Mouse (Mus musculus) left cerebral cortex, adult 9 months (tissue): ENCODE measurements around the gene Rassf1.

Experiments
- DNase-seq, 2 experiments: peaks; one replicate each; pipeline ENCODE4 v3.0.0; 2022; ENCODE audit warnings: low spot score in 2 of 2

The Rassf1 gene

GRCm38 (mm10) chr9:107541005-107541404 lies 10.3 kb upstream of the Rassf1 start:
- no peak for DNase-seq

GRCm38 (mm10) chr9:107541474-107542351 lies 9.6 kb upstream of the Rassf1 start, which contains the start of the genes Cyb561d2 and Nprl2:
Cyb561d2 (minus strand) TSS chr9:107542193.
Nprl2 (plus strand) TSS chr9:107542226.
- peak; percentile 87 to 94 for DNase-seq

DNA sequence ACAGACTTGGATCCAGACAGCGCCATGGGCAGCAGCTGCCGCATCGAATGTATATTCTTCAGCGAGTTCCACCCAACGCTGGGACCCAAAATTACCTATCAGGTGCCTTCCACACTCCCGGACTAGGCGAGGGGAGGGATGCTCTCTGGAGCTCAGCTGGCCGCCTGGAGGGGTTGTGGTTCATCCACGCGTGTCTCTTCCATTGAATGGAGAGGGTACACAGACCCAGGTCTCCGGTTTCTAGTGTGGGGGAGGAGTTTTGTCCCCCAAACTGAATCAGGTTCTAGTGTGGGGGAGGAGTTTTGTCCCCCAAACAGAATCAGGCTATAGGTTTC lies 9.0 kb upstream of the Rassf1 start:
- no peak for DNase-seq

DNA sequence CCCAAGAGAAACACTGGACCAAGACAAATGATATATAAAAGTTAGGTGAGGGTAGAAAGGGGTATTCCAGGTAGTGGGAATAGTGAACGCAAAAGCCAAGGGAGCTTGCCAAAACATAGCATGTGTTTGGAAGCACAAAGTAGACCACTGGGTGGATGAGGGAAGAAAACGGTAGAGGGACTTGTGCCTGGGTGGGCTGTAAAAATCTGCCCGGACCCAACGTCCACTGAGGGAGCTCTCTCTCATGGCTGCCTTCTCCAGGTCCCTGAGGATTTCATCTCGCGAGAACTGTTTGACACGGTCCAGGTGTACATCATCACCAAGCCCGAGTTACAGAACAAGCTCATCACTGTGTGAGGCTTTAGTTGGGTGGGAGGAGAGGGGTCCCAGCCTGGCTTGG lies 8.6 kb upstream of the Rassf1 start:
- no peak for DNase-seq

DNA sequence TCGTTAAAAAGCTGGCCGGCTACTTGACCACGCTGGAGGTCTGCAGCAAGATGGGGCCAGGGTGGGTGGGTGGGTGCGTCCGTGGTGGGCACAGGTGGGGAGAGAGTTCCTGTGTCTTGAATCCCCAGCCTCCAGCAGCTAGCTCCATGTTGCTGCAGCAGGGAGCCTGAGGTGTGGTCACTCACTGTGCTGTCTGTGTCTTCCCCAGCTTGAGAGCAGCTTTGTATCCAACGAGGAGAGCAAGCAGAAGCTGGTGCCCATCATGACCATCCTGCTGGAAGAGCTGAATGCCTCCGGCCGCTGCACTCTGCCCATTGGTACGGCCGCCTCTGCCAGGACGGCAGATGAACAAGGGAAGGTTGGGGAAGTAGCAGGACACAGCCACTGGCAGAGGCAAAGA lies 8.1 kb upstream of the Rassf1 start:
- DNase-seq, result no peak

- DNase-seq, result no peak
These were observed 7.1 kb upstream of the Rassf1 start for GRCm38 (mm10) chr9:107544196-107544700.

- no peak for DNase-seq
These were observed 6.6 kb upstream of the Rassf1 start for GRCm38 (mm10) chr9:107544729-107545128.

GRCm38 (mm10) chr9:107545199-107545598 lies 6.2 kb upstream of the Rassf1 start:
- no peak for DNase-seq

DNA sequence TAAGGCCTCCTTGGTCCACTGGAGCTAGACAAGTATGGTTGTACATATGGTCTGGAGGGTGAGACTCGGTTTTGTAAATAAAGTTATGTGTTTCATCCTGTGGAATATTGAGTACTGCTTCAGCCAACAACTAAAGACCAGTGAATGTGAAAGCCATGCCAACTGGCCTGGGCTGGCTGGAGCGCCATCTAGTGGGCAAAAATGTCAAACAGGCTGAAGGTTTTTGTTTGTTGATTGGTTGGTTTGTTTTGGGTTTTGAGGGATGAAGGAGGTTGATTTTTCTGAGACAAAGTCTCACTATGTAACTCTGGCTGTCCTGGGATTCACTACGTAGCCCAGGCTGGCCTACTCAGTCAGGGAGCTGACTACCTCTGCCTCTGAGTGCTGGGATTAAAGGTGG lies 5.8 kb upstream of the Rassf1 start:
- peak in 1 of 2 experiments; percentile 74 for DNase-seq

DNA sequence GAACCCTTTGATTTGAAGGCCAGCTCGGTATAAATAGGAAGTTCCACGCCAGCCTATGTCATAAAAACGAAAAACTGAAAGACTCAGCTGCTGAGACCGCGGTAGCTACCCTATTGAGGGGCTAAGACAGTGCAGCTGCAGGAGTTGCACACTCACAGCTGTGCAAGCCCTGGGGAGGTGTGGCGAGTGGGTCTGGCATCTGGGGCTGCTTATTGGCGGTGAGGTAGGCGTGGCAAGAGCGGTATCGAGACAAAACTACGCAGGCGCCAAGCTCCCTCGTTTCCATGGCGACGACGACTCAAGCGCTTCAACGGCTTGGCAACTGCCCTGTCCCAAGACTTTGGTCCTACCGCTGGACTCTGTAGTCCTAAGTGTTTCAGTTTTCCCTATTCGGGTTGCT lies 4.3 kb upstream of the Rassf1 start, which contains the start of gene Zmynd10:
Gene Zmynd10, plus strand, starts transcription at position 273 of the 400 bp plus-strand sequence.
- peak; percentile 81 to 90 for DNase-seq

- DNase-seq, result no peak
These were observed 3.4 kb upstream of the Rassf1 start for GRCm38 (mm10) chr9:107547957-107548356.

DNA sequence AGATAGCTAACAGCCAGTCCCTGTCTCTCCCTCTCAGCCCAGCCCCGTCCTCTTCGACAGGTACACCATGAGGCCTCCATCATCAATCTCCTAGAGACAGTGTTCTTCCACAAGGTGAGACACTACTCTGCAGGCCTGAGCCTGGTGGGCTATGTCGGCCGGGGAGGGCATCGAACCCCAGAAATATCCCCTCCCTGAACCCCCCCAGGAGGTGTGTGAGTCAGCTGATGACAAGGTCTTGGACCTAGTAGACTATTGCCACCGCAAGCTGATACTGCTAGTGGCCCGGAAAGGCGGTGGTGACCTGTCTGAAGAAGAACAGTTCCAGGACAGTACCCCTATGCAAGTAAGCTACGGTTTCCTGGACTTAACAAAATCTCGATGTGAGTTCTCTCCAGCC lies 2.5 kb upstream of the Rassf1 start:
- no peak for DNase-seq

DNA sequence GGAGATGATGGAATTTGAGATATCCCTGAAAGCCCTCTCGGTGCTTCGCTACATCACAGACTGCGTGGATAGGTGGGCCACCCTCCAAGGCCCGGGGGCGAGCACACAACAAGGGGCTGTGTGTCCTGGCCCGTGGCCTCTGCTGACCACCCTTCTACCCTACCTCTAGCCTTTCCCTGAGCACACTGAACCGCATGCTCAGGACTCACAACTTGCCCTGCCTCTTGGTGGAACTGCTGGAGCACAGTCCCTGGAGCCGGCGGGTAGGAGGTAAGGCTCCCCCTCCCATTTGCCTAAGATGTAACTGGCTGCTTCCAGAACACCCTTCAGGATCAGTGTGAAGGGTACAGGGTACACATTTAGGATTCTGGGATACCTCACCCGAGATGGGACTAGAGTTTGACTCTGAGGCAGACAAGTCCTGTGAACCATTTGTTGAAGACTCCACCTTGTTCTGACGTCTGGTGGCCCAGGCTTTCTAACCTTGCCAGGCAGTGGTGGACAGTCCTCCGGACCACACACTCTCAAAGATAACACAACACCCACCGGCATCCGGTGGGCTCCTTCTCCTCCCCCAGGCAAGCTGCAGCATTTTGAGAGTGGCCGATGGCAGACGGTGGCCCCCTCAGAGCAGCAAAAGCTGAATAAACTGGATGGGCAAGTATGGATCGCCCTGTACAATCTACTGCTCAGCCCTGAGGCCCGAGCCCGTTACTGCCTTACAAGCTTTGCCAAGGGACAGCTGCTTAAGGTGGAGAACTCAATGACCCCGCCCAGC lies 1.9 kb upstream of the Rassf1 start:
- no peak for DNase-seq

- no peak for DNase-seq
These were observed 751 bp upstream of the Rassf1 start for GRCm38 (mm10) chr9:107550491-107551116.

GRCm38 (mm10) chr9:107551890-107552355 lies 568 bp downstream of the Rassf1 start:
- DNase-seq, result no peak

DNA sequence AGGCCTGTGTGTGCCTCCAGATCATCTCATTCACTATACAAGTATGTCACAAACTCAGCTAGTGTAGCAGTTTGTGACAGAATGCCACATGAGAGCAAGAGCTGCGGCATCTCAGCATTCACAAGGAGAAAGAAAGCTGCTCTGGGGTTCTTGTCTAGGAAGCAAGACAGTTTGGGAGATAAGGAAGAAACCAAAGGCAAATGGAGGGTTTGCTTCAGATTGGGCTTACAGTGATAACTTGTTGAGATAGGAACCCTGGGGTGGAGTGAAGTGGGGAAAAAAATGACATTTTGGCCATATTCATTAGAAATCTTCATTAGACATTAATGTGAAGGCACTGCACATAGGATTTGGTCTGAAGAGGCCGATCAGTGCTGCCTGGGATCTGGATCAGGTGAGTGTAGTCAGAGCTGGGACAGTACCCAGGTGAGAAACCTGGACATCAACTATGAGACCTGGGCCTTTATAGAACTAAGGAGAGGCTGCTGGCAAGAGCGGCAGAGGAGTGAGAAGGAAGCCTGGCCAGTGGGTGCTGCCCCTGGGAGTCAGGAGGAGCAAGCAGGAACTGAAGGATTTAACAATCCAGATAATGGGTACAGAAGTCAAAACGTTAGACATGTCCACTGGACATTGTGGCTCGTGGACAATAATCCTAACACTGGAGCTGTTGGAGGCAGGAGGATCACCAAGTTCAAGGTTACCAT lies 1.5 kb downstream of the Rassf1 start:
- no peak for DNase-seq

DNA sequence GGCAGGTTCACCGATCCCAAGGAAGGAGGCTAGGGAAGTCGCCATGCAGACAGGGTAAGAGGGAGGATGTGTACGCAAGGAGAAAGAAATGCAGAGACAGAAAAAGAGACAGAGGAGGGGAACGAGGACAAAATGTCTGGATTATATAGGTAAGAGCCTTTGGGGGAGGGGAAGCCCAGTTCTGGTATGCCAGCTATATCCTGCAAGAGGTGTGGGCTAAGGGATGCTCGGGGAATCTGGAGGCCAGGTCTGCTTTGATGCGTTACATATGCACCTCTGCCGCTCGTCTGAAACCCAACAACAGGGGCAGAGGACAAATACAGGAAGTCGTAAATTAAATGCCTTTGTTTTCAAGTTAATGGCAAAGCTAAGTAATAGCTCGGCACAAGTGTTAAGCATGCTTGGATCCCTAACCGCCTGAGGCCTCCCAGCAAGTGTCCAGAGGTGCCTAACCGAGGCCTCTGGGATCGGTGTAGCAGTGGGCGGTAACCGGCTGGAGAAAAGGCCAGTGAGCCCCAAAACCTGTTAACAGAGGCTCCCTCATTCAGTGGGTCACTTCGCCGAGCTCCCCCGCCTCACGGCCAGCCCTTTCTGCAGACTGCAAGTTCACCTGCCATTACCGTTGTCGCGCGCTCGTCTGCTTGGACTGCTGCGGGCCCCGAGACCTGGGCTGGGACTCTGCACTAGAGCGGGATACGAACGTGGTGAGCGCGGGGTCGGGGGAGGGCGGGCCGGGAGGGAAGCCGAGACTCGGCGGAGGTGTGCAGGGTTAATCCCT lies 2.4 kb downstream of the Rassf1 start:
- no peak for DNase-seq

GRCm38 (mm10) chr9:107554319-107554825 lies 3.0 kb downstream of the Rassf1 start:
- peak; percentile 90 to 94 for DNase-seq

GRCm38 (mm10) chr9:107555031-107555457 lies 3.7 kb downstream of the Rassf1 start:
- no peak for DNase-seq

- DNase-seq, result no peak
These were observed 4.3 kb downstream of the Rassf1 start for GRCm38 (mm10) chr9:107555701-107556100.
